Mouse (Mus musculus): ENCODE results near the gene Mtmr12.
"Not testable (repeated sequence)": the region's sequence is repeated elsewhere in the genome, so short reads cannot be mapped to it uniquely, and the experiment has no call there.

The Mtmr12 gene

GRCm38 (mm10) chr15:12211577-12211976 is 6.7 kb downstream of the Mtmr12 start:
- peak; percentile 83 for DNase-seq (ENCODE audit: low read depth, low spot score)

DNA sequence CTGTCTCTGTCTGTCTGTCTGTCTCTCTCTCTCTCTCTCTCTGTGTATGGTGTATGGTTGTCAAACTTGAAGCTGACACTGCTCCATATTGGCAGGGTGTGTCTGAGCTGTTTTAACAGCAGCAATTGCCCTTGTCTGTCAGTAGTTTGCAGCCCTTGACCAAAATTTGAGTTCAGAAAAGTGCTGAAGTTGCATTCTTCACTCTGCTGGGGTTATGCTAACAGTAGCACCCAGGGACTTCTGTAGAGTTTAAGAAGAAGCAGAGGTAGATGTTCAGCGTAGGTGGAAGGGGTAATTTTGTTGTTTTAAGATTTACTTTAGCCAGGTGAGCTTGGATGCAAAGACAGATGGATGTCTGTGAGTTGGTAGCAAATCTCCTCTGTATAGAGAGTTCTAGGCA is 7.4 kb downstream of the Mtmr12 start:
- DNase-seq (ENCODE audit: low read depth, low spot score): no peak

DNA sequence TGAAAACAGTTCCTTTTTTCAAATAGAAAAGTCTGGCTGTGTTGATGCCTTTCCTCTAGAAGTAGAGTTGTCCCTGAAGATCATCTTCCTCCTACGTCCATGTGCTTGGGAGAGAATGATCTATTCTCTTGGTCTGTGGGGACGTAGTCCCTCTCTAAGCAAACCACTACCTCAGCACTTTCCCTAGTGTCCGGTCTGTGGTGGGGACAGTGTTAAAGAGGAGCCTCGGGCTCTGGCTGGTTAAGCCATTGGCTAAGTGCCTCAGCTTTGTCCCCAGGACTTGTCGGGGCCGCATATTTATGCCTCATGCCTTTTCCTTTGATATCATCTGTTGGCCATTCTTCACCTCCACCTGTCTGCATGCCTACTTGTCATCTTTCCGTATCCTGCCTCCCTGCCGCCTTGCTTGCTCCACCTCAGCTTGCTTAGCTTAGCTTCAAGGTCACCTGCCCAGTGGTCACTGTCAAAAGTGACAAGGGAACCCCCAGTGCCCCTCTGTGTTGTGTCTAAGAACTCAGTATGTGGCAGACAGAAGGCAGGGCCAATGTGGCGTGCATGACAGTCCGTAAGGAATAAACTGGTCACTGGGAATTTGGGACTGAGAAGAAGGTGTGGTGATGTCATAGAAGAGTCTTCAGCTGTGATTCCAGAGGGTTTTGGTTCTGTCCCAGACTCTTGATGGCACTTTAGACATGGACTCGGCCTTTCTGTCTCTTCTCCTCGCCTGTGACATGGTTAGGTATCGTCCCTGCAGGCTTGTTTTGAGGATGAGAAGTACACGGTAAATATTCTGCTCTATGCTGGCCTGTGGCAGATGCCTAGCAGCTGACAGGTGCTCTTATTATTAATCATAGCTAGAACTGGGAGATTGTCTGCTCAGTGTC is 9.9 kb downstream of the Mtmr12 start:
- DNase-seq (ENCODE audit: low read depth, low spot score): no peak

GRCm38 (mm10) chr15:12215415-12215718 is 10.5 kb downstream of the Mtmr12 start:
- DNase-seq (ENCODE audit: low read depth, low spot score): peak; percentile 94

GRCm38 (mm10) chr15:12216119-12216518 is 11.3 kb downstream of the Mtmr12 start:
- no peak for DNase-seq (ENCODE audit: low read depth, low spot score)

- no peak for DNase-seq (ENCODE audit: low read depth, low spot score)
These were observed 12.0 kb downstream of the Mtmr12 start for GRCm38 (mm10) chr15:12216798-12217197.

DNA sequence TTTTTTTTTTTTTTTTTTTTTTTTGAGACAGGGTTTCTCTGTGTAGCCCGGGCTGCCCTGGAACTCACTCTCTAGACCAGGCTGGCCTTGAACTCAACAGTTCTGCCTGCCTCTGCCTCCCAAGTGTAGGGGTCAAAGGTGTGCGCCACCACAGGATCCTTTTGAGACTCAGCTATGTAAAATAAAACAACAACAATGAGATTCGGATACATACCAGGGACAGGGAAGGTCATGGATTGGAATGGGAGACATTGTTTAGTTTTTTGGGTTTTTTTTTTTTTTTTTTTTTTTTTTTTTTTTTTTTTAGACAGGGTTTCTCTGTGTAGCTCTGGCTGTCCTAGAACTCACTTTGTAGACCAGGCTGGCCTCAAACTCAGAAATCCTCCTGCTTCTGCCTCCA is 12.5 kb downstream of the Mtmr12 start:
- DNase-seq (ENCODE audit: low read depth, low spot score): not testable (repeated sequence)

- DNase-seq (ENCODE audit: low read depth, low spot score): no peak
These were observed 13.0 kb downstream of the Mtmr12 start for GRCm38 (mm10) chr15:12217849-12218248.

DNA sequence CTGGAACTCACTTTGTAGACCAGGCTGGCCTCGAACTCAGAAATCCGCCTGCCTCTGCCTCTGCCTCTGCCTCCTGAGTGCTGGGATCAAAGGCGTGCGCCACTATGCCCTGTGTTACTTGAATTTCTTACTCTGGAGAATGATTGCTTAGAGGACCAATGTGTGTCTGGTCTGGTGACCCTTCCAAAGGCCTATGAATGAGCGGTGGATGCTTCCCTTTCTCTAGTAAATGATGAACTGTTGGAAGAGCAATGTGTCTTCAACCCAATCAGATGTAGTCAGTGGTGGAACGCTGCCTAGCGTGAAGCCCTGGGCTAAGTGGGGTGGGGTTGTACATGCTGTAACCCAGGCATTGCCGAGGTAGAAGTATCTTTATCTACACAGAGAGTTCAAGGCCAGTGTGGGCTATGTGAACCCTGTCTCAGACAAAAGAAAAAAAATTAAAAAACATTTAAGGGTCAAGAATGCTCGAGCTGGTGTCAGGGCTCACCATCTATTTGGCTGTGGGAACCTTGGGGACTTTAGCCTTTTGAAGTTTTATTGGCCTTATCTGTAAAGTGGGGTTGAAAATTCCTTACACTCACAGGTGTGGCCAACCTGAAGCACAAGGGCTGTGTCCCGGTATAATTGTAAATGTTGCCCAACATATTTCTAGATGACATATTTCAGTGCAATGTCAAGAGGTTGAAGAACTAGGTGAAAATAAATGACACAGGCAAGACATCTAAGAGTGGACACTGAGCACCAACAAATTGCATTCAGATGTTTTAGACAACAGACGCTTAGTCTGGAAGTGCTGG is 14.0 kb downstream of the Mtmr12 start:
- DNase-seq (ENCODE audit: low read depth, low spot score): no peak

GRCm38 (mm10) chr15:12221131-12221530 is 16.3 kb downstream of the Mtmr12 start:
- DNase-seq (ENCODE audit: low read depth, low spot score): no peak

DNA sequence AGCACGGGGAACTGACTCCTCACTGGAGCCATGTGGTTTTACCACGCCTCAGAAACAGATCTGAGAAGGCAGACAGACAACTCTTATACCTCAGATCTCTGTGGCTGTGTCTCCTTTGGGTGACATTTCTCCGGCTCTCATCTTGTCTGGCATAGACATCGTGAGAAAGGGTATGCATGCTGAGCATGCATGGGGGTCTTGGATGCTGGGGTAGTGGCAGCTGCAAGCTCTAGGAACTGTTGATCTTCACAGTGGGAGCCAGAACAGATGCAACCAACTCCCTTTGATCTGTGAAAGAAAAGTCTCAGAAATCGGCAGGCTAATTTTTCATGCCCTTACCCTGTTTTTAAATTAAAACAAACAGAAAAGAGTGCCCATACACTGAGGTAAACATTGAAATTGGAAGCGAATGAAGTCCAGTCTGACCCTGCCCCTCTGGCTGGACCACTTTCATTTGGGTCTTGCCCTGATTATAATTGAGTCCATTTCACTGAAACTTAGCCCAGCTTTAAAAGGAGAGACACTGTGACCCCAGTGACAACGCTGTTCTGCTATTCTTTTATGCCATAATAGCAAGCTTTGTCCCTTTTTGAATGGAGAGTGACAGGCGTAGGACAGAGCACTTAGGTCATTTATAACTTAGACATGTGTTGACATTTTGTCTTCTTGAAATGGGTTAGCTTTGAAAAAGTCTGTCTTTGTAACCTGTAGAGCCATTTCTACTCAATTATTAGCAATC is 17.9 kb downstream of the Mtmr12 start:
- DNase-seq (ENCODE audit: low read depth, low spot score): no peak

GRCm38 (mm10) chr15:12223393-12223792 is 18.6 kb downstream of the Mtmr12 start:
- no peak for DNase-seq (ENCODE audit: low read depth, low spot score)

DNA sequence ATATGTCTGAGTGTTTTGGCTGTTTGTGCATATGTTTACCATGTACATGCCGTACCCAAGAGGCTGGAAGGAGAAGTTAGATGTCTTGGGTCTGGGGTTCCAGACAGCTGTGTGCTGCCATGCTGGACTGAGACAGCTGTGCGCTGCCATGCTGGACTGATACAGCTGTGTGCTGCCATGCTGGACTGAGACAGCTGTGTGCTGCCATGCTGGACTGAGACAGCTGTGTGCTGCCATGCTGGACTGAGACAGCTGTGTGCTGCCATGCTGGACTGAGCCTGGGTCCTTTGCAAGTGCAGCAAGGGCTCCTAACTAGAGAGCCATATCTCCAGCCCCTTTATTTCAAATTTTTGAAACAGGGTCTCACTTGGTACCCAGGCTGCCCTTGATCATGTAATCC is 19.4 kb downstream of the Mtmr12 start:
- no peak for DNase-seq (ENCODE audit: low read depth, low spot score)

DNA sequence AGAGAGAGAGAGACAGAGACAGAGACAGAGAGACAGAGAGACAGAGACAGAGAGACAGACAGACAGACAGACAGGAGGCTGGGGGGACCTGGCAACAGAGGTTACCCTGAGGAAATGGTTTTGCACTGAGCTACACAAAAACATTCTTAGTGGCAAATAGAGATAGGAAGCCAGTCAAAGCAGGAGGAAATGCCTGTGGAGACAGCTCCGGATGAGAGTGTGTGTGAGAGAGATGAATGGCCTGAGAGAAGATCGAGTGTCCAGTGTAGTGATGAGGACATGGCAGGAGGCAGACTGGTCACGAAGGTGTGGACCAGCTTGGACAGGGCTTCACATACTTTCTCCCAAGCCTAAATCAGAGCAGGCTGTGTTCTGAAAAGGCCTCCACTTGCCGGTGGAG is 20.2 kb downstream of the Mtmr12 start:
- DNase-seq (ENCODE audit: low read depth, low spot score): no peak

- DNase-seq (ENCODE audit: low read depth, low spot score): no peak
These were observed 22.1 kb downstream of the Mtmr12 start for GRCm38 (mm10) chr15:12226908-12227307.

DNA sequence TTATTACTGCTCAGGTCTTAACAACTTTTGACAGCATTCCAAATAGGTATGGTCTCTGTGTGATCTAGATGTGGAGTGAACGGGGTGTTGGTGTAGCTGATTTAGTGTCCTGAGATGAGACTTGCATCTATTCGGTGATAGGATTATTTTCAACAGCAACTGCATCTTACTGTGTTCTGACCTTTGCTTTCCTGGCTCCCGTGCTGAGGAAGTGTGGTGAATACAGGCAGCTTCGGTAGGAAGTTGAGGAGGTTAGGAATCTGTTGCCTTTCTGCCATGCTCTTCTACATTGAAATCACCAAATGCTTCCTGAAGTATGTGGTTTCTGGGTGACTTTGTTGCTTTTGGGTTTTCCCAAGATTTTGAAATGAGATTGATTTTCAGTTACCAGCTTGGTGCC is 22.5 kb downstream of the Mtmr12 start:
- no peak for DNase-seq (ENCODE audit: low read depth, low spot score)

GRCm38 (mm10) chr15:12229603-12230242 is 24.9 kb downstream of the Mtmr12 start:
- DNase-seq (ENCODE audit: low read depth, low spot score): no peak

DNA sequence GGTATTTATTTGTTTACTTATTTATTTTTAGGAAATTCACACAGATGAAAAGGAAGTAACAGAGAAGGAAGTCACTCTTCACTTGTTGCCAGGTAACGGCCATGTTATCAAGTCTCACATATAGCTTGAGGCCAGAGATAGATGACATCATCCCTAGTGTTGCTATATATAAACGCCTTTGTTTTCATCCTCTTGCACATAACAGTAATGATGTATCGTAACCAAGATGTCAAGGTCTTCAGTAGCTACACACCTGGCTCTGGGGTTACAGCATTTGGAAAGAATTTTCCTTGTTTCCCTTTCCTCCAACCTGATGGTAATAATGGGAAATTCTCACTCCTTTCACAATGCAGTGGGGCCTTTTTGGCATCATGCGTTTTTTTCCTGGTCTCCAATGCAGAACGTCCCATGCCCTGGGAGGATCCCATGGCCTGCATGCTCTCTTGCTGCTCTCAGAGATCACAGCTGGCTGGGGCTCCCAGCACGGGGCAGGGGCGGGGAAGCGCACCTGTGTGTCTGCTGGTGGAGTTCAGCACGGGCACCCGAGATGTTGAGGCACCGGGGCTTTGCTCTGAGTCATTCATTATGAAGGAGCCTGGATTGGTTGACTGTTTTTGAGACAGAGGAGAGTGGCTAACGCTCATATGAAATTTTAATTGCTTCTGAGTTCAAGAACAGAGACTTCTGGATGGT is 25.6 kb downstream of the Mtmr12 start:
- no peak for DNase-seq (ENCODE audit: low read depth, low spot score)

- no peak for DNase-seq (ENCODE audit: low read depth, low spot score)
These were observed 26.6 kb downstream of the Mtmr12 start for GRCm38 (mm10) chr15:12231462-12231861.

DNA sequence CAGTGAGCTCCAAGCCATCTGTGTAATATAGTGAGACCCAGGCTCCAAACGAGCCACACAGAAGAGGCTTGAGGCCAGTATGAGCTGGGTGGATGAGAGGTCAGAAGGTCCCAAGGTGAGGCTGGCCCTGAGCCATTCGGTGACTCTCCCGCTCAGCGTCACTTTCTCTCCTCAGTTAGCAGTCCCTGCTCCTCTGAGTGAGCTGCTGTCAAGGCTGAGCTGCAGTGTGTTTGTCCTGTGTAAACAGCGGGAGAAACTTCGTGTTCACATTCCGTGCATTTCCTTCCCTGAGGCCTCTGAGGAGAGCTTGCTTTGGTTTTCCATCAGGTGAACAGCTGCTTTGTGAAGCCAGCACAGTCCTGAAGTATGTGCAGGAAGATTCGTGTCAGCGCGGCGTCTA is 27.6 kb downstream of the Mtmr12 start:
- DNase-seq (ENCODE audit: low read depth, low spot score): no peak

DNA sequence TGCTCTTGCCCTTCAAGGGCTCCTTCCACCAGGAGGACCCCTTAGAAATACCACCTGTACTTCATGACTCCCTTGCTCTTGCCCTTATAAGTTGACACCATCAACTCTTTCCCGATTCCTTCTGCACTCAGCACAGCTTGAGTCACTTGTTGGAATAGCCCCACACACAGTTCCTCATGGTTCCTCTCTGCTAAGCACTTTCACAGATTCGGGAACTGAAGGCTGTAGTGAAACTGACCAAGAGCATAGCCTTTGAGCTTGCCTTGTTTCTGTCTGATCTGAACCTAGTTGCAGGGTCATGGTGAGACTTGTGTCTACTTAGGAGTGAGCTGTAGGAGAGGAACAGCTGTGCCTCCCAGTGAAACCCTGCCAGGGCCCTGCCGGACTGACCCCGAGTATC is 28.2 kb downstream of the Mtmr12 start:
- DNase-seq (ENCODE audit: low read depth, low spot score): no peak
